22 mouse cellular contexts compared by ENCODE assay signal in the genomic region with DNA sequence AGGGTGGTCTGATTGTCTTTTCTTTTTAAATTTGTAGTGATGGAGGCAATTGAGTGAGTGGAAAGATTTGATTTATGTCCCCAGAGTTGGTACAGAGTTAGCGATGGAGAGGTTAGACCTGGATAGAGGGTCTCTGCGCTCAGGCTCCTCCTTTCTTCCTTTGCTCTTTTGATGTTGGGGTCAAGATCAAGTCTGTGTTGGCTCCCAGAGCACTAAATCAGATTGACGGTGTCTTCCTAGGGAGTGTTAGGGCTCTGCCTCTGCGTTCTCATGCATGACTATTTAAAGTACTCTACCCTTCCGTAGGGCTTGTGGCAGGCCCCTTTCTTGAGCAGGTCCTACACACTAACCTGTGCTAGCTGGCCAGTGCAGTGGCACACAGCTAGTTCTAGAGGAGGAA.
"Had no signal": no experiment of that assay in that cellular context is flagged by ENCODE, and none has a peak within 500 bp of the region (broad histone marks: within the 10 kb centered on the region; RNA-seq: fewer than 3 reads in every experiment).

No protein-coding gene starts in this region.

- H3K4me3 ChIP-seq: intestine, embryonic 15.5 days; limb, embryonic 12.5 days; limb, embryonic 15.5 days; lung, embryonic 15.5 days; megakaryocyte, embryonic 14.5 days; midbrain, embryonic 10.5 days; neural tube, embryonic 12.5 days; neural tube, embryonic 15.5 days had no signal

- H3K36me3 ChIP-seq: intestine, embryonic 15.5 days; limb, embryonic 12.5 days; limb, embryonic 15.5 days; lung, embryonic 15.5 days; midbrain, embryonic 10.5 days; neural tube, embryonic 12.5 days; neural tube, embryonic 15.5 days had no signal

- H3K4me2 ChIP-seq: intestine, embryonic 15.5 days; limb, embryonic 12.5 days; limb, embryonic 15.5 days; liver, embryonic 11.5 days; lung, embryonic 15.5 days; neural tube, embryonic 12.5 days; neural tube, embryonic 15.5 days had no signal

- DNase-seq: left cerebral cortex, postnatal 4 days; liver, postnatal 0 days; lung, postnatal 10 days; lung, postnatal 36 days; midbrain, embryonic 14.5 days; right cerebral cortex, adult 18-20 months; right cerebral cortex, postnatal 14 days; right cerebral cortex, postnatal 4 days; thymus, adult 2 months; thymus, postnatal 14 days; thymus, postnatal 4 days had no signal

- H3K9me3 ChIP-seq: intestine, embryonic 15.5 days; limb, embryonic 12.5 days; limb, embryonic 15.5 days; lung, embryonic 15.5 days; megakaryocyte, embryonic 14.5 days; midbrain, embryonic 10.5 days; neural tube, embryonic 12.5 days; neural tube, embryonic 15.5 days had no signal

- ATAC-seq: intestine, embryonic 15.5 days; liver, postnatal 0 days had no signal

- H3K27me3 ChIP-seq: intestine, embryonic 15.5 days; limb, embryonic 12.5 days; limb, embryonic 15.5 days; lung, embryonic 15.5 days; megakaryocyte, embryonic 14.5 days; neural tube, embryonic 12.5 days; neural tube, embryonic 15.5 days had no signal

- H3K9ac ChIP-seq: intestine, embryonic 15.5 days; limb, embryonic 12.5 days; limb, embryonic 15.5 days; liver, embryonic 14.5 days; liver, postnatal 0 days; lung, embryonic 15.5 days; neural tube, embryonic 12.5 days; neural tube, embryonic 15.5 days had no signal

- H3K27ac ChIP-seq: intestine, embryonic 15.5 days; limb, embryonic 12.5 days; limb, embryonic 15.5 days; liver, embryonic 14.5 days; lung, embryonic 15.5 days; midbrain, embryonic 10.5 days; neural tube, embryonic 12.5 days; neural tube, embryonic 15.5 days; stomach, postnatal 0 days had no signal
